ENCODE assay signal across 23 mouse cellular contexts in the genomic region with DNA sequence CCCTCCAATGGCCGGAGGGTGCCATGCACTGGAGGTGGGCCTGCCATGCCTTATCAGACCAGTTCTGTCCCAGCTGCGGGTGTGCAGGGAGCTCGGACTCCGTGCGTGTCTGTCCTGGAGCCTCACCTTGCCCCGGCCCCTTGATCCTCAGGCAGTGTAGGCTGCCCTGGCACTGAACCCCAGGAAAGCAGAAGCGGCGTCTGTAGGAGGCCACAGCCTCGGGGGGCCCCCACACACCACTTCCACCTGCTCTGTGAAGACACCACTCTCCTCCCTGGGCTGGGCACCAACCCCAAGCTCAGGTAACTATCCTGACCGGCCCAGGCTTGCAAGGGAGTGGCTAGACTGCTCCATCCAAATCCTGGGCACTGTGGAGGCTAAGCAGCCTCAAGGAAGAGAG. TPM values are rescaled to one million over a fixed set of nuclear protein-coding genes. Genes with fewer than 3 reads are reported as not detected.
A peak's percentile ranks its signal among the peaks of the same experiment; 100 is the strongest.
DNase-seq lines count a peak whose midpoint lies in the region; ATAC-seq lines count a peak whose summit lies in the region.
"Had no signal": no experiment of that assay in that cellular context is flagged by ENCODE, and none has a peak within 500 bp of the region (broad histone marks: within the 10 kb centered on the region; RNA-seq: fewer than 3 reads in every experiment).

No protein-coding gene starts in this region.

- 92% methylated on average over 10 of the region's 10 CpGs for WGBS in forebrain, embryonic 13.5 days
- 88% methylated on average over 10 of the region's 10 CpGs for WGBS in forebrain, embryonic 10.5 days
- WGBS in midbrain, embryonic 15.5 days = 91% methylated on average over 10 of the region's 10 CpGs
- WGBS in midbrain, embryonic 11.5 days = 93% methylated on average over 10 of the region's 10 CpGs

- DNase-seq in forebrain, embryonic 10.5 days (ENCODE audit: extremely low spot score, low spot score) = no peak
- no peak for DNase-seq in midbrain, embryonic 11.5 days (ENCODE audit: low spot score, missing footprints)
- no peak for DNase-seq in layer of hippocampus, adult 11-12 months (ENCODE audit: low spot score)
- no peak for DNase-seq in frontal cortex, adult 2 months (ENCODE audit: extremely low spot score in 1 of 2, low spot score in 1 of 2)
- DNase-seq: adrenal gland, postnatal 14 days; cerebellum, adult 11-12 months; cerebellum, adult 9-11 months; cerebellum, postnatal 36 days; gastrocnemius, postnatal 10 days; heart, adult 2 months; heart, postnatal 14 days had no signal

- ATAC-seq in forebrain, embryonic 13.5 days = 0 out of 2 replicates have a peak, but pooled peaks have one; percentile 38
- peak; percentile 21; the same call in 1 of the 2 replicates for ATAC-seq in midbrain, embryonic 15.5 days (replicated peaks)
- ATAC-seq in midbrain, embryonic 11.5 days (ENCODE audit: low FRiP score) = no peak
- ATAC-seq in megakaryocyte progenitor cell, adult 5-6 weeks (replicated peaks; ENCODE audit: poor library complexity) = peak; percentile 29; the same call in 1 of the 2 replicates
- ATAC-seq: activated CD4-positive, CD25-positive, alpha-beta regulatory T cell, adult 4 months; hindbrain, embryonic 16.5 days; inflammation-experienced regulatory T-cells, adult 6 months; Patski had no signal

- H3K4me3 ChIP-seq in forebrain, embryonic 13.5 days = no peak overlapping the region
- H3K4me3 ChIP-seq in forebrain, embryonic 10.5 days = no peak overlapping the region
- H3K4me3 ChIP-seq in midbrain, embryonic 15.5 days = no peak overlapping the region
- no peak overlapping the region for H3K4me3 ChIP-seq in midbrain, embryonic 11.5 days (ENCODE audit: low read depth, low read length)
- H3K4me3 ChIP-seq: forebrain, embryonic 12.5 days; heart, adult 2 months; heart, embryonic 15.5 days; hindbrain, embryonic 10.5 days had no signal

- H3K9me3 ChIP-seq in forebrain, embryonic 13.5 days (replicated peaks) = no peaks in the 10 kb centered on the region
- H3K9me3 ChIP-seq in forebrain, embryonic 10.5 days = no peaks in the 10 kb centered on the region
- H3K9me3 ChIP-seq in midbrain, embryonic 15.5 days = no peaks in the 10 kb centered on the region
- H3K9me3 ChIP-seq in midbrain, embryonic 11.5 days (ENCODE audit: control insufficient read depth, low read length) = no peaks in the 10 kb centered on the region
- H3K9me3 ChIP-seq: forebrain, embryonic 12.5 days; heart, embryonic 15.5 days; hindbrain, embryonic 10.5 days had no signal

- H3K27me3 ChIP-seq in forebrain, embryonic 13.5 days = no peaks in the 10 kb centered on the region
- no peaks in the 10 kb centered on the region for H3K27me3 ChIP-seq in forebrain, embryonic 10.5 days (ENCODE audit: poor library complexity, severe bottlenecking)
- no peaks in the 10 kb centered on the region for H3K27me3 ChIP-seq in midbrain, embryonic 15.5 days (replicated peaks)
- H3K27me3 ChIP-seq in midbrain, embryonic 11.5 days (ENCODE audit: control insufficient read depth, insufficient read depth, low read length) = no peaks in the 10 kb centered on the region
- H3K27me3 ChIP-seq: forebrain, embryonic 12.5 days; heart, embryonic 15.5 days; Patski had no signal

- H3K4me2 ChIP-seq in forebrain, embryonic 13.5 days = no peak overlapping the region
- no peak overlapping the region for H3K4me2 ChIP-seq in midbrain, embryonic 15.5 days
- no peak overlapping the region for H3K4me2 ChIP-seq in midbrain, embryonic 11.5 days
- H3K4me2 ChIP-seq: forebrain, embryonic 12.5 days; heart, embryonic 11.5 days; heart, embryonic 15.5 days had no signal

- H3K27ac ChIP-seq in forebrain, embryonic 13.5 days = no peak overlapping the region
- H3K27ac ChIP-seq in forebrain, embryonic 10.5 days = no peak overlapping the region
- H3K27ac ChIP-seq in midbrain, embryonic 15.5 days = no peak overlapping the region
- H3K27ac ChIP-seq in midbrain, embryonic 11.5 days (ENCODE audit: low read depth, low read length) = no peak overlapping the region
- H3K27ac ChIP-seq: forebrain, embryonic 12.5 days; heart, adult 2 months; heart, embryonic 15.5 days; hindbrain, embryonic 10.5 days had no signal

- no peak overlapping the region for H3K9ac ChIP-seq in forebrain, embryonic 13.5 days
- H3K9ac ChIP-seq in midbrain, embryonic 15.5 days = no peak overlapping the region
- no peak overlapping the region for H3K9ac ChIP-seq in midbrain, embryonic 11.5 days (ENCODE audit: low read length)
- H3K9ac ChIP-seq: forebrain, embryonic 12.5 days; heart, embryonic 15.5 days had no signal

- no peaks in the 10 kb centered on the region for H3K4me1 ChIP-seq in forebrain, embryonic 13.5 days
- H3K4me1 ChIP-seq in forebrain, embryonic 10.5 days = peaks cover 7% of the 10 kb centered on the region; the same call in 1 of the 2 replicates
- no peaks in the 10 kb centered on the region for H3K4me1 ChIP-seq in midbrain, embryonic 15.5 days
- H3K4me1 ChIP-seq in midbrain, embryonic 11.5 days (ENCODE audit: control insufficient read depth, insufficient read depth, low read length) = no peaks in the 10 kb centered on the region
- H3K4me1 ChIP-seq: forebrain, embryonic 12.5 days had no signal

- H3K36me3 ChIP-seq in forebrain, embryonic 13.5 days (ENCODE audit: poor library complexity, severe bottlenecking) = peaks cover 56% of the 10 kb centered on the region
- H3K36me3 ChIP-seq in forebrain, embryonic 10.5 days (replicated peaks) = peaks cover 47% of the 10 kb centered on the region
- peaks cover 23% of the 10 kb centered on the region for H3K36me3 ChIP-seq in midbrain, embryonic 15.5 days (replicated peaks)
- peaks cover 21% of the 10 kb centered on the region; the same call in 1 of the 2 replicates for H3K36me3 ChIP-seq in midbrain, embryonic 11.5 days (ENCODE audit: control insufficient read depth, insufficient read depth, low read length)

RNA-seq across cellular contexts. Expression of a gene that starts 30.0 kb away (rescaled TPM):
- 0.19 TPM in 2 replicates for polyA plus RNA-seq in forebrain, embryonic 13.5 days (2015; fragmentation: Nextera tagmentation; extraction: Ambion mirVana)
- 0.59 and 0.93 TPM in 2 replicates for polyA plus RNA-seq in forebrain, embryonic 10.5 days (2016; fragmentation: Nextera tagmentation; extraction: Ambion mirVana)
- 0.66 and 0.70 TPM in 2 replicates for polyA plus RNA-seq in midbrain, embryonic 15.5 days (2015; fragmentation: Nextera tagmentation; extraction: Ambion mirVana)
- polyA plus RNA-seq in midbrain, embryonic 11.5 days (2014; fragmentation: Nextera tagmentation; extraction: Ambion mirVana) = 0.57 and 0.75 TPM in 2 replicates
- total RNA-seq in megakaryocyte progenitor cell, adult 5-6 weeks (2015) = not detected in 2 replicates
- total RNA-seq in megakaryocyte progenitor cell, adult 5-6 weeks (2017) = not detected in 2 replicates
- 1.2 and 1.3 TPM in 2 replicates for polyA plus RNA-seq in frontal cortex, adult 2 months (2012; rRNA removed)
- total RNA-seq: MEL had no signal

RNA-seq across cellular contexts. Expression of a gene that starts 48.5 kb away (rescaled TPM):
- polyA plus RNA-seq in forebrain, embryonic 13.5 days (2015; fragmentation: Nextera tagmentation; extraction: Ambion mirVana) = 94.4 and 104 TPM in 2 replicates
- 66.0 and 66.4 TPM in 2 replicates for polyA plus RNA-seq in forebrain, embryonic 10.5 days (2016; fragmentation: Nextera tagmentation; extraction: Ambion mirVana)
- 73.6 and 74.5 TPM in 2 replicates for polyA plus RNA-seq in midbrain, embryonic 15.5 days (2015; fragmentation: Nextera tagmentation; extraction: Ambion mirVana)
- 89.8 and 92.6 TPM in 2 replicates for polyA plus RNA-seq in midbrain, embryonic 11.5 days (2014; fragmentation: Nextera tagmentation; extraction: Ambion mirVana)
- total RNA-seq in megakaryocyte progenitor cell, adult 5-6 weeks (2015) = 13.8 and 15.8 TPM in 2 replicates
- total RNA-seq in megakaryocyte progenitor cell, adult 5-6 weeks (2017) = 58.4 and 65.8 TPM in 2 replicates
- polyA plus RNA-seq in frontal cortex, adult 2 months (2012; rRNA removed) = 45.7 and 45.8 TPM in 2 replicates
